Mouse (Mus musculus): ENCODE results near the gene Iqgap2. TPM values are rescaled to one million over a fixed set of nuclear protein-coding genes. Genes with fewer than 3 reads are reported as not detected.

Gene Iqgap2
- polyA plus RNA-seq, 1 experiment, result 6.0 TPM

DNA sequence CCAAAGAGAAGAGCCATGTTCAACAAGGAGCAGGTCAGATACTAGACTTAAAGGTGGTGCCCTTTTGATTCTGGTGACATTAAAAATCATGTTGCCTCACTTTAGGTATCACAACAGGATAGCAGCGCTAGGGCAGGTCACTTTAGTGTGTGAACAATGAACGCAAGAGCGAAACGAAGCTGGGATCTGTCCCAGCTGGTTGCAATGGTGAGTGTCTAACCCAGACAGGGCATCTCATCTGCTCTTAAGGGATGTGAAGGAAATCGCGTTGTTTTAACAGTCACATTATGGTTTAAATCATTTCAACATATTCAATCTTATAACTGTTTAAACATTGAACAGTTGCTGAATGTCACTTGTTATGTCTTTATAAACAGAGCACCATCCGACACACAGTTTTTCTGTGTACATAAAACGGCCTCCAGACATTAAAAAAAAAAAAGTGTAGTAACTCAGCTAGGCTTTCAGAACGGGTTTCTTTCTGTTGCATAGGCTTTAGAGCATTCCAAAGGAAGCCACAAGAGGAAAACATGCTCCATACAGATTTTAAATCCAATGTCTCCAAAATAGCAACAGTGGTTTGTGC lies 148.7 kb downstream of the Iqgap2 start:
- no peak for DNase-seq (ENCODE audit: low read depth)
- TF ChIP-seq CTCF (IDR thresholded peaks at IDR 0.05; ENCODE audit: borderline replicate concordance, extremely low read depth, insufficient read depth, insufficient read length), result no peak
- TF ChIP-seq POLR2A (IDR thresholded peaks at IDR 0.05; ENCODE audit: borderline replicate concordance, extremely low read depth, insufficient read depth, insufficient read length, poor library complexity, severe bottlenecking), result no peak

- TF ChIP-seq CTCF (IDR thresholded peaks at IDR 0.05; ENCODE audit: borderline replicate concordance, extremely low read depth, insufficient read depth, insufficient read length) (no peak), POLR2A (IDR thresholded peaks at IDR 0.05; ENCODE audit: borderline replicate concordance, extremely low read depth, insufficient read depth, insufficient read length, poor library complexity, severe bottlenecking) (no peak)
- no peak for DNase-seq (ENCODE audit: low read depth)
These were observed 149.7 kb downstream of the Iqgap2 start for GRCm38 (mm10) chr13:95741813-95742689.

DNA sequence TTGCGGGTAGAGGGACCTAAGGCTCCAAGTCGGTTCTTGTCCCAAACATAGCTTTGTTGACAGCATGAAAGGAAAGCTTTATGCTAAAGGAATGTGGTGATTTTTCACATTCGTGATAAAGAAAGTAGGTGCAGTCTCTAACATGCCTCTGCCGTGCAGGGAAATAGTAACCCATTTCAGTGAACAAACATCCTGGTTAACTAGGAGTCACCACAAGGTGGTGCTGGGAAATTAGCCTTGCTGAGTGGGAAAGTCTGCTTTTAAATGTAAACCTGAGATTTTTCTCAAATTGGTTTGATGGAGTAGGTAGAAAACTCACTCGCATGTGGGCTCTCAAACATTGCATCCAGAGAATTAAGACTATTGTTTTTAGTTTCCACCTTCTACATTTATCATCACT lies 152.1 kb downstream of the Iqgap2 start:
- peak; percentile 59 for DNase-seq (ENCODE audit: low read depth)
- TF ChIP-seq CTCF (IDR thresholded peaks at IDR 0.05; ENCODE audit: borderline replicate concordance, extremely low read depth, insufficient read depth, insufficient read length), result peak; percentile 46; the same call in 1 of the 2 replicates
- no peak for TF ChIP-seq POLR2A (IDR thresholded peaks at IDR 0.05; ENCODE audit: borderline replicate concordance, extremely low read depth, insufficient read depth, insufficient read length, poor library complexity, severe bottlenecking)

GRCm38 (mm10) chr13:95730491-95730890 lies 161.2 kb downstream of the Iqgap2 start:
- TF ChIP-seq POLR2A (IDR thresholded peaks at IDR 0.05; ENCODE audit: borderline replicate concordance, extremely low read depth, insufficient read depth, insufficient read length, poor library complexity, severe bottlenecking) (no peak), CTCF (IDR thresholded peaks at IDR 0.05; ENCODE audit: borderline replicate concordance, extremely low read depth, insufficient read depth, insufficient read length) (no peak)
- no peak for DNase-seq (ENCODE audit: low read depth)

GRCm38 (mm10) chr13:95719320-95720232 lies 172.1 kb downstream of the Iqgap2 start:
- peak; percentile 85 for DNase-seq (ENCODE audit: low read depth)
- TF ChIP-seq CTCF (IDR thresholded peaks at IDR 0.05; ENCODE audit: borderline replicate concordance, extremely low read depth, insufficient read depth, insufficient read length), result peak; percentile 71; the same call in 1 of the 2 replicates
- no peak for TF ChIP-seq POLR2A (IDR thresholded peaks at IDR 0.05; ENCODE audit: borderline replicate concordance, extremely low read depth, insufficient read depth, insufficient read length, poor library complexity, severe bottlenecking)

GRCm38 (mm10) chr13:95715356-95715755 lies 176.4 kb downstream of the Iqgap2 start:
- no peak for DNase-seq (ENCODE audit: low read depth)
- TF ChIP-seq POLR2A (IDR thresholded peaks at IDR 0.05; ENCODE audit: borderline replicate concordance, extremely low read depth, insufficient read depth, insufficient read length, poor library complexity, severe bottlenecking) (no peak), CTCF (IDR thresholded peaks at IDR 0.05; ENCODE audit: borderline replicate concordance, extremely low read depth, insufficient read depth, insufficient read length) (no peak)

GRCm38 (mm10) chr13:95714271-95714975 lies 177.3 kb downstream of the Iqgap2 start:
- TF ChIP-seq CTCF (IDR thresholded peaks at IDR 0.05; ENCODE audit: borderline replicate concordance, extremely low read depth, insufficient read depth, insufficient read length) (no peak), POLR2A (IDR thresholded peaks at IDR 0.05; ENCODE audit: borderline replicate concordance, extremely low read depth, insufficient read depth, insufficient read length, poor library complexity, severe bottlenecking) (no peak)
- peak; percentile 55 for DNase-seq (ENCODE audit: low read depth)

DNA sequence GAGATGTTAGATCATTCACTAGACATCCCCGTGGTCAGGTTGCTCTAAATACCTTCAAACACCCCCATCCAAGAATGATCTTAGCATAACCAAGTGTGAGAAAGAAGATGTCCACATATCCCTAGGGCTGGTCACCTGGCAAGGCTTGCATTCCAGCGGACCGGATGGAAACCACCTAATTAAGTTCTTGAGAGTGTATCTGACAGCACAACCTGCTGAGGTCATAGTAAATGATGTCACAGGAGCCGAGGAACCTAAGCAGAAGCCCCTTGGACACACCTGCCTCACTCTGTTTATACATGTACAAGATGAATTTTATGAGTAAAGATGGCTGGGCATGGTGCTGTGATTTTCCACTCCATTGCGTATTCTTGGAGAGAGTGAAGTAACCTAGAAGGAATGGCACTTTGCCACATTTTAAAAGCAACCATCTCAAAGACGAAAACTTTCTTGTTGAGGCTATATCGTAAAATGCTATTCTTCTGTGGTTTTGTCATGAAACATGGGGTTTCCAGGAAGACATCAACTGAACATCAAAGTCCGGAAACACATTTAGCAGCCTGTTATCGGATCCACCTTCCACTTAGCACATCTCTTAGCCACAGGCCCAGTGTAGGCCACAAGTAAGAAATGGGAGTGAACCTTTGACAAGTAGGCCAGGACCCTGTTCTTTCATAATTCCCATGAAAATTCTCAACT lies 179.0 kb downstream of the Iqgap2 start:
- DNase-seq (ENCODE audit: low read depth), result no peak
- TF ChIP-seq POLR2A (IDR thresholded peaks at IDR 0.05; ENCODE audit: borderline replicate concordance, extremely low read depth, insufficient read depth, insufficient read length, poor library complexity, severe bottlenecking) (no peak), CTCF (IDR thresholded peaks at IDR 0.05; ENCODE audit: borderline replicate concordance, extremely low read depth, insufficient read depth, insufficient read length) (no peak)

GRCm38 (mm10) chr13:95712054-95712453 lies 179.7 kb downstream of the Iqgap2 start:
- DNase-seq (ENCODE audit: low read depth), result no peak
- no peak for TF ChIP-seq CTCF (IDR thresholded peaks at IDR 0.05; ENCODE audit: borderline replicate concordance, extremely low read depth, insufficient read depth, insufficient read length)
- TF ChIP-seq POLR2A (IDR thresholded peaks at IDR 0.05; ENCODE audit: borderline replicate concordance, extremely low read depth, insufficient read depth, insufficient read length, poor library complexity, severe bottlenecking), result no peak

GRCm38 (mm10) chr13:95705589-95705988 lies 186.1 kb downstream of the Iqgap2 start:
- TF ChIP-seq CTCF (IDR thresholded peaks at IDR 0.05; ENCODE audit: borderline replicate concordance, extremely low read depth, insufficient read depth, insufficient read length), result no peak
- no peak for TF ChIP-seq POLR2A (IDR thresholded peaks at IDR 0.05; ENCODE audit: borderline replicate concordance, extremely low read depth, insufficient read depth, insufficient read length, poor library complexity, severe bottlenecking)
- DNase-seq (ENCODE audit: low read depth), result no peak

Data from brain, embryonic 14.5 days (tissue).